Comparison of ENCODE assay signal across 8 mouse cellular contexts in genomic region chr19:5087884-5088728, GRCm38 (mm10). TPM values are rescaled to one million over a fixed set of nuclear protein-coding genes. Genes with fewer than 3 reads are reported as not detected.
A peak's percentile ranks its signal among the peaks of the same experiment; 100 is the strongest.
DNase-seq lines count a peak whose midpoint lies in the region; ATAC-seq lines count a peak whose summit lies in the region.

Gene Yif1a, plus strand, starts transcription at chr19:5088538.

- H3K4me3 ChIP-seq in brown adipose tissue, adult 24 weeks (ENCODE audit: insufficient read depth, low read depth, low read length), result peak within 1 kb of the TSS; percentile 73
- peak within 1 kb of the TSS; percentile 89 for H3K4me3 ChIP-seq in heart, embryonic 13.5 days
- peak within 1 kb of the TSS; percentile 84 for H3K4me3 ChIP-seq in liver, embryonic 12.5 days
- peak within 1 kb of the TSS; percentile 81 for H3K4me3 ChIP-seq in stomach, embryonic 15.5 days (replicated peaks)

- H3K9me3 ChIP-seq in heart, embryonic 13.5 days, result no peaks in the 10 kb centered on the region
- no peaks in the 10 kb centered on the region for H3K9me3 ChIP-seq in liver, embryonic 12.5 days (replicated peaks)
- no peaks in the 10 kb centered on the region for H3K9me3 ChIP-seq in stomach, embryonic 15.5 days

- H3K27me3 ChIP-seq in heart, embryonic 13.5 days (replicated peaks), result peaks cover 38% of the 10 kb centered on the region
- H3K27me3 ChIP-seq in liver, embryonic 12.5 days (replicated peaks), result peaks cover 42% of the 10 kb centered on the region
- peaks cover 34% of the 10 kb centered on the region for H3K27me3 ChIP-seq in stomach, embryonic 15.5 days (replicated peaks)

- peak; percentile 98 for DNase-seq in CD4-positive, CD25-positive, alpha-beta regulatory T cell, adult 2 months (ENCODE audit: low read depth, low spot score)
- DNase-seq in fat pad, adult 2 months (ENCODE audit: extremely low read depth, low read depth, low spot score), result peak; percentile 99
- peak; percentile 97 for DNase-seq in kidney, postnatal 10 days
- DNase-seq in natural killer cell, adult 2 months (ENCODE audit: low spot score in 2 of 2), result peak; percentile 94

- peaks cover 6% of the 10 kb centered on the region; the same call in 1 of the 2 replicates for H3K4me1 ChIP-seq in brown adipose tissue, adult 24 weeks (ENCODE audit: control insufficient read depth, insufficient read depth, insufficient read length, low read length)
- peaks cover 27% of the 10 kb centered on the region for H3K4me1 ChIP-seq in heart, embryonic 13.5 days
- H3K4me1 ChIP-seq in liver, embryonic 12.5 days, result peaks cover 31% of the 10 kb centered on the region
- peaks cover 22% of the 10 kb centered on the region for H3K4me1 ChIP-seq in stomach, embryonic 15.5 days

- H3K4me2 ChIP-seq in heart, embryonic 13.5 days, result peak within 1 kb of the TSS; percentile 82
- peak within 1 kb of the TSS; percentile 84 for H3K4me2 ChIP-seq in liver, embryonic 12.5 days
- H3K4me2 ChIP-seq in stomach, embryonic 15.5 days, result peak within 1 kb of the TSS; percentile 75

- WGBS in heart, embryonic 13.5 days, result under 1% methylated on average over 58 of the region's 58 CpGs
- WGBS in liver, embryonic 12.5 days (ENCODE audit: insufficient replicate concordance), result under 1% methylated on average over 58 of the region's 58 CpGs
- WGBS in stomach, embryonic 15.5 days, result under 1% methylated on average over 58 of the region's 58 CpGs

- H3K9ac ChIP-seq in heart, embryonic 13.5 days, result peak within 1 kb of the TSS; percentile 93
- peak within 1 kb of the TSS; percentile 74 for H3K9ac ChIP-seq in liver, embryonic 12.5 days
- H3K9ac ChIP-seq in stomach, embryonic 15.5 days, result peak within 1 kb of the TSS; percentile 67

- peaks cover 37% of the 10 kb centered on the region for H3K36me3 ChIP-seq in heart, embryonic 13.5 days
- peaks cover 34% of the 10 kb centered on the region for H3K36me3 ChIP-seq in liver, embryonic 12.5 days
- peaks cover 14% of the 10 kb centered on the region for H3K36me3 ChIP-seq in stomach, embryonic 15.5 days

- H3K27ac ChIP-seq in brown adipose tissue, adult 24 weeks (replicated peaks; ENCODE audit: low read depth, low read length), result peak within 1 kb of the TSS; percentile 83
- H3K27ac ChIP-seq in heart, embryonic 13.5 days (replicated peaks), result peak within 1 kb of the TSS; percentile 79
- peak within 1 kb of the TSS; percentile 87 for H3K27ac ChIP-seq in liver, embryonic 12.5 days
- H3K27ac ChIP-seq in stomach, embryonic 15.5 days, result peak within 1 kb of the TSS; percentile 89

- peak; percentile 79 for ATAC-seq in heart, embryonic 13.5 days (ENCODE audit: extremely low read depth, insufficient number of reproducible peaks, low FRiP score, low TSS enrichment)
- ATAC-seq in liver, embryonic 12.5 days, result peak; percentile 90
- ATAC-seq in stomach, embryonic 15.5 days (ENCODE audit: insufficient read depth, low FRiP score, low read depth), result peak; percentile 93

RNA-seq across cellular contexts. Expression of gene Yif1a, which starts in this region (rescaled TPM):
- polyA plus RNA-seq in brown adipose tissue, adult 24 weeks (2012; ENCODE audit: insufficient read depth, insufficient read length, missing spikeins), result 82.3 and 91.5 TPM in 2 replicates
- 84.3 and 94.6 TPM in 2 replicates for polyA plus RNA-seq in heart, embryonic 13.5 days (2015; fragmentation: Nextera tagmentation; extraction: Ambion mirVana)
- 51.7 and 53.9 TPM in 2 replicates for polyA plus RNA-seq in liver, embryonic 12.5 days (2016; fragmentation: Nextera tagmentation; extraction: Ambion mirVana)
- polyA plus RNA-seq in stomach, embryonic 15.5 days (2015; fragmentation: Nextera tagmentation; extraction: Ambion mirVana), result 101 TPM in 2 replicates

Comparison
In these comparisons a context has a peak if more than half of its experiments do, and no peak if none do; other contexts are left out.
1. Peak in every context shown above with its lines: DNase-seq, ATAC-seq, H3K4me3 ChIP-seq and H3K27ac ChIP-seq.